Mouse (Mus musculus) ES-E14 (cell line): ENCODE results near the gene Msh3.

Experiments used
- CHD2 ChIP-seq: IDR thresholded peaks from 2 replicates; pipeline ENCODE4 v1.6.1; 2014; ENCODE audit warnings: mild to moderate bottlenecking, low read depth, low read length, inconsistent platforms
- MAFK ChIP-seq: IDR thresholded peaks from 2 replicates; pipeline ENCODE4 v1.6.1; 2014; ENCODE audit warnings: mild to moderate bottlenecking, low read depth, low read length, inconsistent platforms; ENCODE audit not compliant: insufficient read depth
- ZC3H11A ChIP-seq: IDR thresholded peaks from 2 replicates; pipeline ENCODE4 v1.6.1; 2012; ENCODE audit warnings: low read depth, mild to moderate bottlenecking, inconsistent platforms, low read length, borderline replicate concordance

- TF ChIP-seq MAFK = no peak
- TF ChIP-seq ZC3H11A = no peak
- TF ChIP-seq CHD2 = no peak
Observed at GRCm38 (mm10) chr13:92403496-92403895, 48.7 kb upstream of the Msh3 start.
